Mouse (Mus musculus) monocyte, adult 5-6 weeks (primary cell): ENCODE results near the gene Fbxw8. TPM values are rescaled to one million over a fixed set of nuclear protein-coding genes. Genes with fewer than 3 reads are reported as not detected.
A peak's percentile ranks its signal among the peaks of the same experiment; 100 is the strongest.

Source experiments
- ATAC-seq: fragments of 153-309, 156-312 bp; replicated peaks from 2 replicates; pipeline ENCODE4 v1.8.0; 2017; ENCODE audit warnings: mild to moderate bottlenecking; ENCODE audit not compliant: low TSS enrichment, insufficient number of reproducible peaks, severe bottlenecking, poor library complexity, low FRiP score
- total RNA-seq: library from RNA; stranded (forward); fragments of 200-1000, 200-491, 200-594 nt; gene quantifications from 3 replicates; pipeline ENCODE4 v1.2.3, GENCODE M21; 2017

The Fbxw8 gene
- total RNA-seq, 1 experiment from 2014 or later = 10.3 TPM

GRCm38 (mm10) chr5:118084171-118084727 is 71.0 kb downstream of the Fbxw8 start:
- ATAC-seq = no peak

DNA sequence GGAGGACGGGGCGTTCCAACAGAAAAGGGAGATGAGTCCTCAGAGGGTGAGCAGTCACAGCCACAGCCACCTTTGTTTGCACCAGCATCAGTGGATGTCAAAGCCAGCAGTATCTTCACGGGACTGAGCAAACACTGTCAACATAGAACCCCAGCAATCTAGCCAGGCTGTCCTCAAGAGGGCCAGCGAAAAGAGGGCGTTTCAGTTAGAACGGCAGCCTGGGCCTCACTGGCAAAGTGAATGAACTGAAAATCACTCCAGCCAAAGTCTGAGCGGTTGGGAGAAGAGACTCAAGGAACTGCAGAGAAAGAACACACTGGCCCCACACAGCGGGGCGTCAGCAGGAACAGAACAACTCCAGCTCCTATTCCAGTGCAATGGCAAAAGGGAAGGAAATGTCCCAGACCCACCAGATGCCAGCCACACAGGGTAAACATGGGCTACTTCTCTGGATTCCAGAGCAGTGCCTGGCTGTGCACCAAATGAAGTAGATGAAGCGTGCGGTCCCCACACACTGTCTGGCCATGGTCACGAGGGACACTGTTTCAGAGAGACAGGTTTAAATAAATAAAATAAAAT is 72.1 kb downstream of the Fbxw8 start:
- ATAC-seq = no peak

DNA sequence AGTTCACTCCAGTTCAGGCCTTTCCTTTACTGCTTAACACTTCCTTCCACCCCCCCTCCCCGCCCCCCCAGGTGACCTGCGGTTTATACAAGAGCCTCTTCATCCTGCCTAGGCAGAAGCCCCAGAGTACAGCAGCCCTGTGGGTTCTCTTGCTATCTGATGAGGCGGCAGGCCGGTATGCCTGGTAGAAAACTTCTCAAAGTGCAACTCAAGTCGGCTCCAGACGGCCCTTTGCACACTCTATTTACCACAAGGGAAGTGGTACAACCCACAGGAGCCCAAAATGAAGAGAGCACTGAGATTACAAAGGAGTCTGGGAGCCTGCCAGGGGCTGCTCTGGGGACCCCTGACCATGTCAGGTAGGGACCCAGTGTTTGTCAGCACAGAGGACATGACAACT is 73.3 kb downstream of the Fbxw8 start:
- no peak for ATAC-seq

GRCm38 (mm10) chr5:118081374-118081949 is 73.8 kb downstream of the Fbxw8 start:
- no peak for ATAC-seq

GRCm38 (mm10) chr5:118079839-118080250 is 75.4 kb downstream of the Fbxw8 start:
- ATAC-seq = no peak

DNA sequence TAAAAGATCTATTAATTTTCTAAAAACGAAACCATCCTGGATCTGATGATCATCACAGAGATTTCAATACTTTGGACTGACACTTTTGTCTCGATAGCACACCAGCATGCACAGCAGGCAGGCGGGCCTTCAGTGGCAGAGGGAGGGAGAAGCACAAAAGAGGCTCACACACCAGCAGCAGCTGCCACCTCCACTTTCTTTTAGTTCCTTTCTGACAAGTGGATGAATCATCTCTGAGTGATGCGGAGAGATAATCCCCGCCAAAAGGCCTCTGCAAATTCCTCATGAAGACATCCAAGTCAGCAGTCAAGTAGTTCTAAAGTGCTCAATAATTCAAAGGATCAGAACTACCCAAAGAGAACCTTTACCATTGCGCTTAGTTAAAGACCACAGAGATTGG is 75.9 kb downstream of the Fbxw8 start:
- ATAC-seq = no peak

- ATAC-seq = no peak
These were observed 76.7 kb downstream of the Fbxw8 start for GRCm38 (mm10) chr5:118078550-118078949.

GRCm38 (mm10) chr5:118076721-118077592 is 78.3 kb downstream of the Fbxw8 start:
- ATAC-seq = no peak

GRCm38 (mm10) chr5:118073213-118073773 is 82.0 kb downstream of the Fbxw8 start:
- no peak for ATAC-seq

DNA sequence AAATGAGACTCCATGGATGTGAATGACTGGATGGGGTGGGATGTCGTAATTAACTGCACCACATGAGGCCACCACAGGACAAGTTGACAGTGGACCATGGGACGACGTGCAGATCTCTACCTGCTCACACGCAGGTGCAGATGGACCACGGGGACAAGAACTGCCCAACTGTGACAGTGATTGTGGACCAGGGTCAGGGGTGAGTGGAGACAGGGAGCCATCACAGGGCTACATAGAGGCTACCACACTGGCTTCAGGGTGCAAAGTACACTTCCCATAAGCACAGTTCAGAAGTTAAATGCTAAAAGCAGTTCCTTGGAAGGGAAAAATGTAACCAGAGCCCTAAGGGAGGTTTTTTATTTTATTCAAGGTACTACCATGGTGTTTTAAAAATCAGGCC is 83.5 kb downstream of the Fbxw8 start:
- no peak for ATAC-seq

- 0 out of 2 replicates have a peak, but pooled peaks have one; percentile 33 for ATAC-seq
These were observed 85.9 kb downstream of the Fbxw8 start for GRCm38 (mm10) chr5:118069315-118069714.

DNA sequence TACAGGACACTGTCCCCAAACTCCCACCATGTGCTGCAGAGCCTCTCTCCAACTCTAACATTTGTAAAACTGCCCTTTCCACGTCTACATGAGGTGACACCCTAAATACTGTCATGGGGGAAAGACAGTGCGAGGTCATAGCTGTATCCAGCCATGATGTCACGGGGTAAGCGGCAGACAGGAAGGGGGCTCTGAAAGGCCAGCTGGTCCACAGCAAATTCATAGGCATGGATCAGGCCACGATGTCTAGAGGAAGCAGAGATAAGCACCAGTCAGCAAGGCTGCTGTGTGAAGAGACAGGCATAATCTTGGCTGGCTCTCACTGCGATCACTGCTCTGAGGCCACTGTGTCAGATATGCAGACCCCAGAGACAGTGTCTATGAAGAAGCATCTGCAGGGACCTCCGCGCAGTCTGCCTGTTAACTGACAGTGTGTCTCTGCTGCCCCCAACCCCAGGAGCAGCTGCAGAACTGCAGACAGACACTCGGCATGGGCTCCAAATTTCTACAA is 87.2 kb downstream of the Fbxw8 start:
- ATAC-seq = no peak

DNA sequence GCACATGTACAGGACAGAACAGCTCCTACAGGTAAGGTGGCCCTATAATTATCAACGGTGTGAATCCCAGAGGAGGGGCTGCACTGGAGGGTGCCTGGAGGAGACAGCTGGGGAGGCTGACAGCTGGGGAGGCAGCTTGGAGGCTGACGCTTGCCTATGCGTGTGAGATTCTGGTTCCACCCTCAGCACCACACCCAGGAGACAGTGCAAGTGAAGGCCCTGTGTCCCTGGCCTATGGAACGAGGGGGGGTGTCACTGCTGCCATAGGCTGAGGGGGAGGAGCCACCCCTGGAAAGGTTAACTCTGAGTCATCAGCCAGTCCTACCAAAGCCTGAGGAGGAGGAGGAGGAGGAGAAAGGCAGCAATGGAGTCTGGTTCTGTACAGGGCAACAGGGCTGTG is 87.7 kb downstream of the Fbxw8 start:
- ATAC-seq = no peak

- ATAC-seq = no peak
These were observed 88.4 kb downstream of the Fbxw8 start for GRCm38 (mm10) chr5:118066828-118067227.

GRCm38 (mm10) chr5:118065516-118066255 is 89.6 kb downstream of the Fbxw8 start:
- ATAC-seq = no peak

DNA sequence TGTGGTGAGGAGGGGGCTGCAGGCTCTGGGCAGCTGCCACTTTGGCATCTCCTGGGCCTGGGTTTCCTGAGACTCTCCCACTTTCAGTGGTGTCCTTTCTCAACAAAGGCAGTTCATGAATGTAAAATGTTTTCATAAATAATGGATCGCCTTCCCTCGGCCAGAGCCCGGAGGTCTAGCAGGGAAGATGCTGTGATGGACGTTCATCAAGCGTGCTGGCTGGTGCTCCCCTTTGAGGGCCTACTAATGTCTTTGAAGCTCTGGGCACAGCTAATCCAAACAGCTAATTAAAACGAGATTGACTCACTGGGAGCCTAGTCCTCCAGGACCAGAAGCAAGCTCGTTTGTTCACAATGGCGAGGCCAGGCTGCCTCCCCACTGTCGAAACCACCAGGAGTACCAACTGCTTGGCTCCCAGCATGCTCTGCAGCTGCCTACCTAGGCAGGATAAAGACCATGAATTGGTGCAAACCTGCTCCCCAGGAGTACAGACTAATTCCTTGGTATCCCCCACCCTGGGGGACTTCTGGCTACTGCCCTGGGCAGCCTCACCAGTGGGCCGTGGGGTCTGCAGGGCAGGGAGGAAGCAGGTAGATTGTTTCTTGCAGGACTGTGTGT is 90.9 kb downstream of the Fbxw8 start:
- ATAC-seq = no peak

DNA sequence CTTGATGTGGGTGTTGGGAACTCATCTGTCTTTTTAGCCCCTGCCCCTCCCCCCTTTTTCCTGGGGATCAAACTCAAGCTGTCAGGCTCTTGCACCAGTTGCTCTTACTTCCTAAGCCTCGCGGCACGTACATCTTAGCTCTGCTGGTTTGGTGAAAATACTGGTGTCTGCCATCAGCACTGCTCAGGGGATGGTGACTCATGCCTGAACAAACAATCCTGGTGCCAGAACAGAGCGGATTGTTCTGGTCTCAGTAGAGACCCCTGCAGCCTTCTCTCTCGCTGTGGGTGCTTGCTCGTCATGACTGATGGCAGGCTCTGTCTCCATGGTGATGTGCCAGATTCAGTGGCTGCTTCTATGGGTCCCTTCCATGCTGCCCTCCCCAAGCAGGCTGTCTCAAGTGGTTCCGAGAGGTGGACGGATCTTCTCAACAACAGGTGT is 92.1 kb downstream of the Fbxw8 start:
- ATAC-seq = no peak

GRCm38 (mm10) chr5:118061391-118061790 is 93.9 kb downstream of the Fbxw8 start:
- ATAC-seq = no peak
